Mouse (Mus musculus) gastrocnemius, postnatal 36 days (tissue): ENCODE data around the gene Sypl. TPM values are rescaled to one million over a fixed set of nuclear protein-coding genes. Genes with fewer than 3 reads are reported as not detected.

Experiments
- DNase-seq, 2 experiments: peaks; one replicate each; pipeline ENCODE4 v3.0.0; 2022
- intact Hi-C: fragments of 180-260 bp; cut with DNase I; formaldehyde crosslinking; loops from one replicate; pipeline ENCODE4 v1.15.1; 2025
- long read RNA-seq, 2 experiments: library from polyadenylated mRNA; stranded (forward); transcript quantifications; one replicate each; pipeline ENCODE4 v2.0.0; 2021
- total RNA-seq, 2 experiments: library from RNA; stranded (reverse); gene quantifications; 2 replicates each; pipeline ENCODE4 v1.2.3; 2021

The Sypl gene
- total RNA-seq, result 100 to 1,000 TPM; 153 to 169 TPM
- long read RNA-seq, experiment 1, transcript Sypl-201 (5 exons, 2,019 nt), result major isoform, 204 of 228 reads
- long read RNA-seq, experiment 1, partial matches to known transcripts, result 7 of 228 reads
- long read RNA-seq, experiment 1, other reads (novel, unspliced or antisense), result 17 of 228 reads
- long read RNA-seq, experiment 2, transcript Sypl-201 (5 exons, 2,019 nt), result major isoform, 221 of 246 reads
- long read RNA-seq, experiment 2, partial matches to known transcripts, result 3 of 246 reads
- long read RNA-seq, experiment 2, other reads (novel, unspliced or antisense), result 22 of 246 reads

- DNase-seq, result peak; percentile 95 to 97
- intact Hi-C loops, result loop anchor here (5.0 kb wide), 1 partner anchor 54 kb away; no protein-coding TSS in a partner anchor
These were observed at the start of gene Sypl for GRCm38 (mm10) chr12:32953596-32954215. Sypl (plus strand) TSS chr12:32953891.

GRCm38 (mm10) chr12:32909686-32910085 lies 44.0 kb upstream of the Sypl start:
- intact Hi-C loops, result loop anchor here (5.0 to 10.0 kb wide), 2 partner anchors 198 to 225 kb away; no protein-coding TSS in a partner anchor
- DNase-seq, result no peak

GRCm38 (mm10) chr12:32910092-32910491 lies 43.6 kb upstream of the Sypl start:
- intact Hi-C loops, result loop anchor here (5.0 to 10.0 kb wide), 2 partner anchors 197 to 225 kb away; no protein-coding TSS in a partner anchor
- DNase-seq, result peak in 1 of 2 experiments; percentile 50

GRCm38 (mm10) chr12:32910560-32911194 lies 43.0 kb upstream of the Sypl start:
- no peak for DNase-seq
- intact Hi-C loops, result loop anchor here (5.0 to 10.0 kb wide), 2 partner anchors 197 to 224 kb away; no protein-coding TSS in a partner anchor

- intact Hi-C loops, result loop anchor here (5.0 to 10.0 kb wide), 2 partner anchors 196 to 223 kb away; no protein-coding TSS in a partner anchor
- DNase-seq, result no peak
These were observed 42.1 kb upstream of the Sypl start for GRCm38 (mm10) chr12:32911569-32911968.

GRCm38 (mm10) chr12:32912772-32913171 lies 40.9 kb upstream of the Sypl start:
- no peak for DNase-seq
- intact Hi-C loops, result loop anchor here (5.0 to 10.0 kb wide), 2 partner anchors 195 to 222 kb away; no protein-coding TSS in a partner anchor

GRCm38 (mm10) chr12:32918683-32919082 lies 35.0 kb upstream of the Sypl start:
- DNase-seq, result no peak
- intact Hi-C loops, result loop anchor here (2.0 to 10.0 kb wide), 3 partner anchors 39 to 216 kb away; no protein-coding TSS in a partner anchor

GRCm38 (mm10) chr12:32919091-32919490 lies 34.6 kb upstream of the Sypl start:
- peak in 1 of 2 experiments; percentile 21 for DNase-seq
- intact Hi-C loops, result loop anchor here (2.0 to 10.0 kb wide), 3 partner anchors 38 to 216 kb away; no protein-coding TSS in a partner anchor

- no peak for DNase-seq
- intact Hi-C loops, result loop anchor here (2.0 to 10.0 kb wide), 3 partner anchors 38 to 215 kb away; no protein-coding TSS in a partner anchor
These were observed 34.2 kb upstream of the Sypl start for GRCm38 (mm10) chr12:32919527-32919926.

GRCm38 (mm10) chr12:32920185-32920788 lies 33.4 kb upstream of the Sypl start:
- intact Hi-C loops, result no loop called here
- peak; percentile 50 to 77 for DNase-seq

- intact Hi-C loops, result no loop called here
- DNase-seq, result no peak
These were observed 32.6 kb upstream of the Sypl start for GRCm38 (mm10) chr12:32921071-32921470.

- intact Hi-C loops, result no loop called here
- no peak for DNase-seq
These were observed 32.1 kb upstream of the Sypl start for GRCm38 (mm10) chr12:32921532-32922131.

GRCm38 (mm10) chr12:32924245-32924644 lies 29.4 kb upstream of the Sypl start:
- intact Hi-C loops, result no loop called here
- no peak for DNase-seq

GRCm38 (mm10) chr12:32926331-32927172 lies 27.1 kb upstream of the Sypl start:
- DNase-seq, result peak in 1 of 2 experiments; percentile 30
- intact Hi-C loops, result no loop called here

- intact Hi-C loops, result no loop called here
- no peak for DNase-seq
These were observed 26.4 kb upstream of the Sypl start for GRCm38 (mm10) chr12:32927231-32927835.

- DNase-seq, result no peak
- intact Hi-C loops, result no loop called here
These were observed 25.5 kb upstream of the Sypl start for GRCm38 (mm10) chr12:32928180-32928579.

GRCm38 (mm10) chr12:32929831-32930513 lies 23.7 kb upstream of the Sypl start:
- DNase-seq, result peak; percentile 21 to 31
- intact Hi-C loops, result no loop called here

- DNase-seq, result no peak
- intact Hi-C loops, result no loop called here
These were observed 23.1 kb upstream of the Sypl start for GRCm38 (mm10) chr12:32930566-32930965.
